Mouse (Mus musculus) intestine, embryonic 14.5 days (tissue): Measurements from ENCODE around the gene Phf21a. TPM values are rescaled to one million over a fixed set of nuclear protein-coding genes. Genes with fewer than 3 reads are reported as not detected.
"Not testable (repeated sequence)": the region's sequence is repeated elsewhere in the genome, so short reads cannot be mapped to it uniquely, and the experiment has no call there.

Experiments used
- ATAC-seq: fragments of 200-750 bp; cut with Nextera tagmentation; replicated peaks from 2 replicates; pipeline ENCODE4 v1.8.0; 2017; ENCODE audit warnings: low read depth, moderate number of reproducible peaks, moderate TSS enrichment, moderate library complexity; ENCODE audit not compliant: low FRiP score, low TSS enrichment
- DNase-seq: peaks from one replicate; pipeline ENCODE4 v3.0.0-alpha.2; 2018; ENCODE audit warnings: low spot score
- H3K27ac ChIP-seq: fragments of 300-500 bp; sonication (generic); 2 replicates; pipeline ENCODE4 v1.5.1; 2014; ENCODE audit warnings: low read depth, mild to moderate bottlenecking, control low read depth
- H3K27me3 ChIP-seq: fragments of 300-500 bp; sonication (generic); replicated peaks from 2 replicates; pipeline ENCODE4 v1.6.1; 2014; ENCODE audit warnings: low read length, control low read depth; ENCODE audit not compliant: control insufficient read depth, insufficient read depth
- H3K36me3 ChIP-seq: fragments of 300-500 bp; sonication (generic); 2 replicates; pipeline ENCODE4 v1.6.1; 2014; ENCODE audit warnings: low read length, control low read depth; ENCODE audit not compliant: control insufficient read depth, insufficient read depth
- H3K4me1 ChIP-seq: fragments of 300-500 bp; sonication (generic); replicated peaks from 2 replicates; pipeline ENCODE4 v1.6.1; 2014; ENCODE audit warnings: low read length, control low read depth, mixed read lengths; ENCODE audit not compliant: control insufficient read depth, insufficient read depth
- H3K4me2 ChIP-seq: fragments of 300-500 bp; sonication (generic); 2 replicates; pipeline ENCODE4 v1.6.1; 2014; ENCODE audit warnings: low read length
- H3K4me3 ChIP-seq: fragments of 300-500 bp; sonication (generic); 2 replicates; pipeline ENCODE4 v1.5.1; 2014; ENCODE audit warnings: low read depth, low read length, control low read depth, mixed read lengths
- H3K9ac ChIP-seq: fragments of 300-500 bp; sonication (generic); 2 replicates; pipeline ENCODE4 v1.6.1; 2014; ENCODE audit warnings: mild to moderate bottlenecking, low read length
- H3K9me3 ChIP-seq: fragments of 300-500 bp; sonication (generic); 2 replicates; pipeline ENCODE4 v1.6.1; 2016; ENCODE audit warnings: low read length, control low read depth; ENCODE audit not compliant: control insufficient read depth
- WGBS: fragments of 180-500 bp; shearing (Covaris S2); extraction: QIAGEN DNeasy Blood & Tissue Kit; methylation state at CpG from one replicate; pipeline ENCODE4 v1.1.7; 2014; 5-methylcytosine and 5-hydroxymethylcytosine counted together
- polyA plus RNA-seq: library from polyadenylated mRNA; unstranded; fragments of >200 nt; fragmentation: Nextera tagmentation; extraction: Ambion mirVana; gene quantifications from 2 replicates; pipeline ENCODE4 v1.2.1, GENCODE M21; 2014

The Phf21a gene
- polyA plus RNA-seq, 1 experiment from 2014 or later = 27.5 TPM

GRCm38 (mm10) chr2:92392318-92393264 is 299.7 kb downstream of the Phf21a start:
- H3K36me3 ChIP-seq = no peaks in the 10 kb centered on the region
- H3K4me2 ChIP-seq = peak overlapping the region; percentile 63
- DNase-seq (peak; percentile 68), ATAC-seq (no peak)
- peak overlapping the region; percentile 71 for H3K27ac ChIP-seq
- H3K9ac ChIP-seq = peak overlapping the region; percentile 46
- peak overlapping the region; percentile 34 for H3K4me3 ChIP-seq
- no peaks in the 10 kb centered on the region for H3K9me3 ChIP-seq
- H3K27me3 ChIP-seq = no peaks in the 10 kb centered on the region
- 2% methylated on average over 26 of the region's 26 CpGs for WGBS
- peaks cover 38% of the 10 kb centered on the region for H3K4me1 ChIP-seq

GRCm38 (mm10) chr2:92395535-92395934 is 302.6 kb downstream of the Phf21a start:
- no peak overlapping the region for H3K4me3 ChIP-seq
- H3K4me2 ChIP-seq = no peak overlapping the region
- H3K9me3 ChIP-seq = no peaks in the 10 kb centered on the region
- H3K9ac ChIP-seq = no peak overlapping the region
- H3K27ac ChIP-seq = no peak overlapping the region
- DNase-seq (no peak), ATAC-seq (no peak)
- H3K36me3 ChIP-seq = no peaks in the 10 kb centered on the region
- H3K4me1 ChIP-seq = peaks cover 24% of the 10 kb centered on the region
- peaks cover 3% of the 10 kb centered on the region; the same call in 1 of the 2 replicates for H3K27me3 ChIP-seq
- WGBS = 79% methylated on average over 3 of the region's 3 CpGs

- Histone ChIP-seq H3K4me3 (no peak overlapping the region), H3K27me3 (peaks cover 7% of the 10 kb centered on the region; the same call in 1 of the 2 replicates), H3K36me3 (no peaks in the 10 kb centered on the region), H3K4me2 (no peak overlapping the region), H3K27ac (no peak overlapping the region), H3K9ac (no peak overlapping the region), H3K4me1 (peaks cover 13% of the 10 kb centered on the region), H3K9me3 (no peaks in the 10 kb centered on the region)
- WGBS = 58% methylated on average over 1 of the region's 1 CpGs
- ATAC-seq (no peak), DNase-seq (no peak)
These were observed 304.5 kb downstream of the Phf21a start for GRCm38 (mm10) chr2:92397436-92397835.

GRCm38 (mm10) chr2:92399877-92400276 is 307.0 kb downstream of the Phf21a start:
- not testable (repeated sequence) for H3K4me3 ChIP-seq, ATAC-seq, H3K4me2 ChIP-seq, H3K36me3 ChIP-seq, DNase-seq, H3K9me3 ChIP-seq, H3K27ac ChIP-seq, H3K27me3 ChIP-seq, H3K9ac ChIP-seq, H3K4me1 ChIP-seq
- 63% methylated on average over 4 of the region's 4 CpGs for WGBS

GRCm38 (mm10) chr2:92400682-92401081 is 307.8 kb downstream of the Phf21a start:
- H3K4me2 ChIP-seq = peak overlapping the region; percentile 83
- peaks cover 7% of the 10 kb centered on the region; the same call in 1 of the 2 replicates for H3K27me3 ChIP-seq
- peaks cover 13% of the 10 kb centered on the region for H3K36me3 ChIP-seq
- DNase-seq = no peak
- ATAC-seq = peak; percentile 12; the same call in 1 of the 2 replicates
- no peaks in the 10 kb centered on the region for H3K9me3 ChIP-seq
- 0 out of 2 replicates have a peak, but pooled peaks cover 6% of the 10 kb centered on the region for H3K4me1 ChIP-seq
- peak overlapping the region; percentile 53 for H3K4me3 ChIP-seq
- no peak overlapping the region for H3K27ac ChIP-seq
- H3K9ac ChIP-seq = peak overlapping the region; percentile 47
- 4% methylated on average over 22 of the region's 22 CpGs for WGBS

GRCm38 (mm10) chr2:92401091-92401561 is 308.2 kb downstream of the Phf21a start, which contains the start of gene Mapk8ip1:
Gene Mapk8ip1 (minus strand): TSS chr2:92401263.
- H3K27me3 ChIP-seq = peaks cover 7% of the 10 kb centered on the region; the same call in 1 of the 2 replicates
- H3K9ac ChIP-seq = peak within 1 kb of the TSS; percentile 47
- H3K4me1 ChIP-seq = 0 out of 2 replicates have a peak, but pooled peaks cover 6% of the 10 kb centered on the region
- H3K36me3 ChIP-seq = peaks cover 17% of the 10 kb centered on the region
- H3K4me3 ChIP-seq = peak within 1 kb of the TSS; percentile 53
- 4% methylated on average over 24 of the region's 59 CpGs for WGBS
- H3K9me3 ChIP-seq = no peaks in the 10 kb centered on the region
- DNase-seq (peak; percentile 70), ATAC-seq (peak; percentile 78)
- H3K4me2 ChIP-seq = peak within 1 kb of the TSS; percentile 83
- no peak within 1 kb of the TSS for H3K27ac ChIP-seq

GRCm38 (mm10) chr2:92402591-92403326 is 309.8 kb downstream of the Phf21a start:
- H3K4me3 ChIP-seq = no peak overlapping the region
- no peak overlapping the region for H3K27ac ChIP-seq
- H3K27me3 ChIP-seq = peaks cover 7% of the 10 kb centered on the region; the same call in 1 of the 2 replicates
- DNase-seq (no peak), ATAC-seq (no peak)
- H3K9me3 ChIP-seq = no peaks in the 10 kb centered on the region
- no peak overlapping the region for H3K9ac ChIP-seq
- WGBS = 88% methylated on average over 4 of the region's 4 CpGs
- peaks cover 30% of the 10 kb centered on the region for H3K36me3 ChIP-seq
- H3K4me2 ChIP-seq = no peak overlapping the region
- H3K4me1 ChIP-seq = 0 out of 2 replicates have a peak, but pooled peaks cover 6% of the 10 kb centered on the region

GRCm38 (mm10) chr2:92403776-92404319 is 310.9 kb downstream of the Phf21a start:
- Histone ChIP-seq H3K4me1 (0 out of 2 replicates have a peak, but pooled peaks cover 6% of the 10 kb centered on the region), H3K9ac (no peak overlapping the region), H3K36me3 (peaks cover 36% of the 10 kb centered on the region), H3K27ac (no peak overlapping the region), H3K9me3 (no peaks in the 10 kb centered on the region), H3K27me3 (peaks cover 7% of the 10 kb centered on the region; the same call in 1 of the 2 replicates), H3K4me2 (no peak overlapping the region), H3K4me3 (no peak overlapping the region)
- WGBS = 88% methylated on average over 5 of the region's 5 CpGs
- ATAC-seq (no peak), DNase-seq (no peak)
